Mouse (Mus musculus): ENCODE measurements around the gene Rbbp8nl. TPM values are rescaled to one million over a fixed set of nuclear protein-coding genes. Genes with fewer than 3 reads are reported as not detected.
"Not testable (repeated sequence)": the region's sequence is repeated elsewhere in the genome, so short reads cannot be mapped to it uniquely, and the experiment has no call there.

The Rbbp8nl gene
- polyA plus RNA-seq, 1 experiment, result 0.36 TPM

DNA sequence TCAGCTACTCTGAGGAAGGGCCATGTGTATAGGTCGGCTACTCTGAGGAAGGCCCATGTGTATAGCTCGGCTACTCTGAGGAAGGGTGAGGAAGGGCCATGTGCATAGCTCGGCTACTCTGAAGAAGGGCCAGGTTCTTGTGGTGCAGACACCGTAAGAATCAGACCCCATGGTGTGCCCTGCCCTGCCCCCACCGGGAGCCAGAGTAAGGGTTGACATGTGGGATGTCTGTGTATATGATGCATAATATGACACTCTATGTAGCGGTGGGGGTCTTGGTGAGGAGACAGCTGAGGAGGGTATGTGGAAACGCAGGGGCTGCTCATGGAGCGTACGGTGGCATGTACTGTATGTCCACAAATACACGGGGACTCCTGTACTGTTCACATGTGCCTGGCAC is 20.4 kb downstream of the Rbbp8nl start:
- Histone ChIP-seq H3K4me1 (replicated peaks; ENCODE audit: control insufficient read depth, insufficient read depth, low read length) (peaks cover 19% of the 10 kb centered on the region), H3K4me3 (ENCODE audit: control insufficient read depth, insufficient read depth, low read length) (no peak overlapping the region), H3K27me3 (ENCODE audit: control insufficient read depth, insufficient read depth, low read length) (no peaks in the 10 kb centered on the region), H3K27ac (ENCODE audit: control insufficient read depth, insufficient read depth, low read length) (no peak overlapping the region), H3K36me3 (ENCODE audit: control insufficient read depth, insufficient read depth, low read length) (no peaks in the 10 kb centered on the region)
- DNase-seq, result no peak
- whole genome bisulfite sequencing, result 99% methylated on average over 10 of the region's 10 CpGs
- no peak for TF ChIP-seq CTCF (IDR thresholded peaks at IDR 0.05; ENCODE audit: borderline replicate concordance, control insufficient read depth, extremely low read depth, insufficient read depth, low read length, poor library complexity)
- no peak for TF ChIP-seq POLR2A (IDR thresholded peaks at IDR 0.05; ENCODE audit: control insufficient read depth, extremely low read depth, insufficient read depth, low read length, poor library complexity)

DNA sequence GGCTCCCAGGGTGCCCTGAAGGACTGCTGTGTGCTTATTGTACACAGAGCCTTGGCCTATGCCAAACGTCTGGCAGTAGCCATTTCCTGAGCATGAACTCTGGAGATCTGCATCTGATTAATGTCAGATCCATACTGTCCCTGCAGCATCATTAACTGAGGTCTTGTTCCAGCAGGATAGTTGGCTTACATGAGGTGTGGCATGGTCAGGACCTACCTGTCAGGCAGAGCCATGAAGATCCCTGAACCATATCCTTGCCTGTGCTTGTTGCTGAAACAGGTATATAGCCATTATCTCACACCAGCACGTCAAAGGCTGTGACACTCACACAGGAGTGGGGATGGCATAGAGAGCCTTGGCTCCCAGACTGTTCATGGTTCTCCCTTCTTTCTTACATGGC is 21.7 kb downstream of the Rbbp8nl start:
- Histone ChIP-seq H3K36me3 (ENCODE audit: control insufficient read depth, insufficient read depth, low read length) (no peaks in the 10 kb centered on the region), H3K27me3 (ENCODE audit: control insufficient read depth, insufficient read depth, low read length) (no peaks in the 10 kb centered on the region), H3K4me1 (replicated peaks; ENCODE audit: control insufficient read depth, insufficient read depth, low read length) (peaks cover 13% of the 10 kb centered on the region), H3K4me3 (ENCODE audit: control insufficient read depth, insufficient read depth, low read length) (no peak overlapping the region), H3K27ac (ENCODE audit: control insufficient read depth, insufficient read depth, low read length) (no peak overlapping the region)
- no peak for DNase-seq
- TF ChIP-seq CTCF (IDR thresholded peaks at IDR 0.05; ENCODE audit: borderline replicate concordance, control insufficient read depth, extremely low read depth, insufficient read depth, low read length, poor library complexity) (no peak), POLR2A (IDR thresholded peaks at IDR 0.05; ENCODE audit: control insufficient read depth, extremely low read depth, insufficient read depth, low read length, poor library complexity) (no peak)
- WGBS, result 91% methylated on average over 2 of the region's 2 CpGs

DNA sequence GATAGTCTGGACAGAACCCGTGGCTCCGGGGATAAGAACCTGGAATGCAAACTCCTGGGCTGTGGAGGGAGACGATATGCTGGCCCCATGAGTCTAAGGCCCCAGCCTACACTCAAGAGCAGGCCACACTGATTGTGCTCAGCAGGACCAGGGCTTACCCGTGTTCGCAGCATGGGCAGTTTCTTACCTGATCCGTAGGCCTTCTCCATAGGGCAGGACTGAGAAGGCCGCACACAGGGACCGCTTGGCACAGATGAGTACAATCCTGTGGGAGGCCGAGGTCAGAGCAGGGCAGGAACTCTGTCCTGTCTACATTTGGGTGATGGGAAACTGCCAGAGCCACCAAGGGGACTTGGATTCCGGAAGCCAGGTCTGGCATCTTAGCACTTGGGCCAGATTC is 26.8 kb downstream of the Rbbp8nl start:
- Histone ChIP-seq H3K4me1 (replicated peaks; ENCODE audit: control insufficient read depth, insufficient read depth, low read length) (peaks cover under 1% of the 10 kb centered on the region), H3K27ac (ENCODE audit: control insufficient read depth, insufficient read depth, low read length) (no peak overlapping the region), H3K36me3 (ENCODE audit: control insufficient read depth, insufficient read depth, low read length) (peaks cover 18% of the 10 kb centered on the region; the same call in 1 of the 2 replicates), H3K4me3 (ENCODE audit: control insufficient read depth, insufficient read depth, low read length) (no peak overlapping the region), H3K27me3 (ENCODE audit: control insufficient read depth, insufficient read depth, low read length) (no peaks in the 10 kb centered on the region)
- DNase-seq, result no peak
- no peak for TF ChIP-seq POLR2A (IDR thresholded peaks at IDR 0.05; ENCODE audit: control insufficient read depth, extremely low read depth, insufficient read depth, low read length, poor library complexity)
- TF ChIP-seq CTCF (IDR thresholded peaks at IDR 0.05; ENCODE audit: borderline replicate concordance, control insufficient read depth, extremely low read depth, insufficient read depth, low read length, poor library complexity), result no peak
- 94% methylated on average over 10 of the region's 10 CpGs for WGBS

DNA sequence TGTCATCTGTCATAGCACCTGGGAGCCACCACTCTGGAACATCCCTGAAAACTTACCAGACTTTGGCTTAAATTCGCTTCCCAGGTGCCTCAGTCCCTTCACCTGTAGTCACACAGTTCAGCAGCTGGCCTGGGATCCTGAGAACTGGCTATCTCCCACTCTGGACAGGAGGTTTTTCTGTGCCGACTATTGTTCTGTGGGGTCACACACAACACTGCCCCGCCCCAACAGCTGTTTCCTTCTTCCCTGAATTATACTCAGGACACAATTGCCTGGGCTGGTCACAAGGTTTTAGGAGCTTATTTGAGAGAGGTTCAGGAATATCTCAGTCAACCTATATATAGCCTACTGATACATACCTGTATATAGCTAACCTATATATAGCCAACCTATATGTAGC is 27.2 kb downstream of the Rbbp8nl start:
- peaks cover 18% of the 10 kb centered on the region; the same call in 1 of the 2 replicates for H3K36me3 ChIP-seq (ENCODE audit: control insufficient read depth, insufficient read depth, low read length)

DNA sequence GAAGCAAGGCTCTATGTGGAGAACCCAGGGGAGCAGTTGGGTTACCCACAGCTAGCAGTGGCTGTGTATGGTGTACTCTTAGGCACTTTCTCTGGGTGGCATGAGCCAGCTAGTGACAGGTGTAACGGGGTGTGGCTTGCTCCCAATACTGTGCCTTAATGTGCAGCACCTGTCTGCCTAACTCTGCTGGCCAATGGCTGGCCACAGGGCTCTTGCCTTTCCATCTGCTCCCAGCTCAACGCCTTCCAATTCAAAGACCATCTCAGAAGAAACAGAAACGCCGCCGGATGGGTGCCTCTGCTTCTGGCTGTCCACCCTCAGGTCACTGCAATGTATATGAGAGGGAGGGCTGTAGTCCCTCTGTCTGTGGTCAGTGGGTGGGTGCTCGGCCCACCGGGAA is 27.8 kb downstream of the Rbbp8nl start:
- WGBS, result 96% methylated on average over 7 of the region's 7 CpGs
- Histone ChIP-seq H3K4me1 (replicated peaks; ENCODE audit: control insufficient read depth, insufficient read depth, low read length) (peaks cover 4% of the 10 kb centered on the region), H3K27me3 (ENCODE audit: control insufficient read depth, insufficient read depth, low read length) (no peaks in the 10 kb centered on the region), H3K36me3 (ENCODE audit: control insufficient read depth, insufficient read depth, low read length) (peaks cover 18% of the 10 kb centered on the region; the same call in 1 of the 2 replicates), H3K27ac (ENCODE audit: control insufficient read depth, insufficient read depth, low read length) (no peak overlapping the region), H3K4me3 (ENCODE audit: control insufficient read depth, insufficient read depth, low read length) (no peak overlapping the region)
- no peak for TF ChIP-seq CTCF (IDR thresholded peaks at IDR 0.05; ENCODE audit: borderline replicate concordance, control insufficient read depth, extremely low read depth, insufficient read depth, low read length, poor library complexity)
- TF ChIP-seq POLR2A (IDR thresholded peaks at IDR 0.05; ENCODE audit: control insufficient read depth, extremely low read depth, insufficient read depth, low read length, poor library complexity), result no peak
- no peak for DNase-seq

More for the DNA sequence above, 27.2 kb downstream of the Rbbp8nl start:
- no peak for DNase-seq
- no peaks in the 10 kb centered on the region for H3K27me3 ChIP-seq (ENCODE audit: control insufficient read depth, insufficient read depth, low read length)
- no peak overlapping the region for H3K4me3 ChIP-seq (ENCODE audit: control insufficient read depth, insufficient read depth, low read length)
- 90% methylated on average over 3 of the region's 3 CpGs for WGBS
- peaks cover 4% of the 10 kb centered on the region for H3K4me1 ChIP-seq (replicated peaks; ENCODE audit: control insufficient read depth, insufficient read depth, low read length)
- H3K27ac ChIP-seq (ENCODE audit: control insufficient read depth, insufficient read depth, low read length), result no peak overlapping the region
- no peak for TF ChIP-seq POLR2A (IDR thresholded peaks at IDR 0.05; ENCODE audit: control insufficient read depth, extremely low read depth, insufficient read depth, low read length, poor library complexity)
- TF ChIP-seq CTCF (IDR thresholded peaks at IDR 0.05; ENCODE audit: borderline replicate concordance, control insufficient read depth, extremely low read depth, insufficient read depth, low read length, poor library complexity), result no peak

DNA sequence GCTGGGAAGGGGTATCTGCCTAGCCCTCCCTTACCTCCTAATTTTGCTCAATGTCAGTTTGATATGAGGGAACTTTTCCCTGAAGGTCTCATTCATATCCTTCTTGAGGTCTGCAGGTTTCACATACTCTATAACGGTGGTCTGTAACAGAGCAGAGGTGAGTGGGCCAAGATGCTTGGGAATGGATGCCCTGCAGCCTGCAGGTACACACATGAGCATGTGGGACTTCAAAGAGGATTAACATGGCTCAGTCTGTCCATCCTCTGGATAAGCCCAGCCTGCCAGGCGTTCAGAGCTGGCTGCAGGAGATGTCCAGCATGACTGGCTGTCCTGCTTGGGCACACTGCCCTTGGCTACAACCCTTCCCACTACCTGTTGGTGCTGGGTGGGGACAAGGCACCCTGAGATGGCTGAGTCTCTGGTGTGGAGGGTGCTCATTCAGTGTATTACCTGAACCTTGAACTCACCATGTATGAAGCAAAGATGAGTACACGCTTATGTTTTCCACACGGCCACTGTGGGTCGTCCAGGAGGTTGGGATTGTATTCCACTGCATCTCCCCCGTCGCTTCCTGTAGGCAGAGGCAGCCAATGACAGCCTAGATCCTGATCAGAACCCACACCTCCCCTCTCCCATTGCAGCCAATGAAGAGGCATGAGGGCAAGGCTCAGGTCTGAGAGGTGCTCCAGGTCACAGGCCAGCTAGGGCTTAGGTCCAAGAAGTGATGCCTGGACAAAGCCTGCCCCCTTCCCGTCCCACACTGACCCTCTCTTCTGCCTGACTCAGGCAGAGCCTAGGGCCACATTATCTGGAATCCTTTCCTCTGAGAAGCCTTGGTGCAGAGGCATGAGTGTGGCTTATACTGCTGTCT is 28.8 kb downstream of the Rbbp8nl start:
- DNase-seq, result no peak
- WGBS, result 93% methylated on average over 8 of the region's 8 CpGs
- Histone ChIP-seq H3K27ac (ENCODE audit: control insufficient read depth, insufficient read depth, low read length) (no peak overlapping the region), H3K4me1 (replicated peaks; ENCODE audit: control insufficient read depth, insufficient read depth, low read length) (peaks cover 11% of the 10 kb centered on the region), H3K27me3 (ENCODE audit: control insufficient read depth, insufficient read depth, low read length) (no peaks in the 10 kb centered on the region), H3K36me3 (ENCODE audit: control insufficient read depth, insufficient read depth, low read length) (peaks cover 18% of the 10 kb centered on the region; the same call in 1 of the 2 replicates), H3K4me3 (ENCODE audit: control insufficient read depth, insufficient read depth, low read length) (no peak overlapping the region)
- TF ChIP-seq POLR2A (IDR thresholded peaks at IDR 0.05; ENCODE audit: control insufficient read depth, extremely low read depth, insufficient read depth, low read length, poor library complexity), result no peak
- TF ChIP-seq CTCF (IDR thresholded peaks at IDR 0.05; ENCODE audit: borderline replicate concordance, control insufficient read depth, extremely low read depth, insufficient read depth, low read length, poor library complexity), result no peak

DNA sequence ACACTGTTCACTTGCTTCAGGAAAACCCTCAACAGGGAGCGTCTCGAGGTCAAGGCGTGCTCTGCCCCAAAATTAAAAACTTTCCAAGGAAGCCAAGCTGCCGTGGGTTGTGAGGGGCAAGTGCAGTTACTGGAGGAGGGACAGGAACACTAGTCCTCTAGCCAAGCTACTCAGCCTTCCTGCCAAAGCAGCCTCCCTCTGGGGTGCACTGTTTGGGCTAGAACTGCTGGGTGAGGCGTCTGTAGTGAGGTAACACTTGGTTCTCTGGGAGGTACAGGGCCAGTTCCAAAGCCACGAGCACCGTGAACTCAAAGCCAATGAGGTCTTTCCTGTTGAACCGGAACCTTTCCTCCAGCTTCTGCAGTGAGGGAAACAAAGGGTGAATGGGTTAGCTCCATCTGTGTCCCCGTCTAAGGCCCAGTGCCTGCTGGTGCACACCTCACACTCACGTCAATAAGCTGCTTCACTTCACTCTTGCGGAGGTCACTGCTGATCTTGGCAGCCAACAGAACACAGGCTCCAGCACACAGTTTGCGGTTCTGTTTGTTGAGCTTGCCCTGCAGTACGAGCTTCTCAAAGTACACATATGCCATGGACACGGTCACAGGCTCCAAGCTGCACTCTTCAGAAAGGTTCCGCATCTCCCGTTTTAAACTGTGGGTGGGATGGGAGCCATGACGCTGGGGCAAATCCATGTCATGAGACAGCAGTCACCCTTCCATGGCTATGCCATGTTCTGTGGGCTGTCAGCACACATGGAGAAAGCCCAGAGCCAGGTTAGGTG is 29.7 kb downstream of the Rbbp8nl start:
- 89% methylated on average over 17 of the region's 17 CpGs for WGBS
- H3K27me3 ChIP-seq (ENCODE audit: control insufficient read depth, insufficient read depth, low read length); DNase-seq; H3K4me3 ChIP-seq (ENCODE audit: control insufficient read depth, insufficient read depth, low read length); H3K27ac ChIP-seq (ENCODE audit: control insufficient read depth, insufficient read depth, low read length): not testable (repeated sequence)
- peaks cover 18% of the 10 kb centered on the region; the same call in 1 of the 2 replicates for H3K36me3 ChIP-seq (ENCODE audit: control insufficient read depth, insufficient read depth, low read length)
- peaks cover 11% of the 10 kb centered on the region for H3K4me1 ChIP-seq (replicated peaks; ENCODE audit: control insufficient read depth, insufficient read depth, low read length)

DNA sequence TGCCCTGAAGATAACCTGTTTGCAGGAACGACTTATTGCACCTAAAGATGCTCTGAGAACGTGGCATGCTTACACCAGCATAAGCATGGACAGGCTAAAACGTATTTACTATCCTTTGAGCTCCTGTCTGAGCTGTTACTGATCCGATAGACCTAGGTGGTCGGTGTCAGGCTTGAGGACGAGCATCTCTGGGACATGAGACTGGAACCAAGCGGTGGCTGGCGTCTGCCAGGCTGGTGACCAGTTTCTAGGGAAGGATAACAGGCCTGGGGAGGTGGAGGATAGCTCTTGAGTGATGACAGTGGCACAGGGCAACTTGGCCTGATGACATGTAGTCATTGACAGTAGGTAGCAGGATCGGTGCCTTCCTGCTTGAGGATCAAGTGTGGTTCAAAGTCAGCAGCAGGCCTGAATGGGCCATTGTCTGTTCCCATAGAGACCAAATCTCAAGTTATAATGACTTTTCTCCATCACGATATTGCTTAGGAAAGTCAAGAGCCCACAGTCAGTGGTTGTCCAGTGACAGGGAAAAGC is 30.7 kb downstream of the Rbbp8nl start:
- peaks cover 11% of the 10 kb centered on the region for H3K4me1 ChIP-seq (replicated peaks; ENCODE audit: control insufficient read depth, insufficient read depth, low read length)
- 92% methylated on average over 10 of the region's 10 CpGs for WGBS
- H3K27me3 ChIP-seq (ENCODE audit: control insufficient read depth, insufficient read depth, low read length), result not testable (repeated sequence)

More for the DNA sequence above, 30.7 kb downstream of the Rbbp8nl start:
- H3K4me3 ChIP-seq (ENCODE audit: control insufficient read depth, insufficient read depth, low read length); DNase-seq; H3K27ac ChIP-seq (ENCODE audit: control insufficient read depth, insufficient read depth, low read length): not testable (repeated sequence)
- peaks cover 18% of the 10 kb centered on the region; the same call in 1 of the 2 replicates for H3K36me3 ChIP-seq (ENCODE audit: control insufficient read depth, insufficient read depth, low read length)
